Mouse (Mus musculus): ENCODE data around the gene Ermp1.
A peak's percentile ranks its signal among the peaks of the same experiment; 100 is the strongest.

Gene Ermp1

DNA sequence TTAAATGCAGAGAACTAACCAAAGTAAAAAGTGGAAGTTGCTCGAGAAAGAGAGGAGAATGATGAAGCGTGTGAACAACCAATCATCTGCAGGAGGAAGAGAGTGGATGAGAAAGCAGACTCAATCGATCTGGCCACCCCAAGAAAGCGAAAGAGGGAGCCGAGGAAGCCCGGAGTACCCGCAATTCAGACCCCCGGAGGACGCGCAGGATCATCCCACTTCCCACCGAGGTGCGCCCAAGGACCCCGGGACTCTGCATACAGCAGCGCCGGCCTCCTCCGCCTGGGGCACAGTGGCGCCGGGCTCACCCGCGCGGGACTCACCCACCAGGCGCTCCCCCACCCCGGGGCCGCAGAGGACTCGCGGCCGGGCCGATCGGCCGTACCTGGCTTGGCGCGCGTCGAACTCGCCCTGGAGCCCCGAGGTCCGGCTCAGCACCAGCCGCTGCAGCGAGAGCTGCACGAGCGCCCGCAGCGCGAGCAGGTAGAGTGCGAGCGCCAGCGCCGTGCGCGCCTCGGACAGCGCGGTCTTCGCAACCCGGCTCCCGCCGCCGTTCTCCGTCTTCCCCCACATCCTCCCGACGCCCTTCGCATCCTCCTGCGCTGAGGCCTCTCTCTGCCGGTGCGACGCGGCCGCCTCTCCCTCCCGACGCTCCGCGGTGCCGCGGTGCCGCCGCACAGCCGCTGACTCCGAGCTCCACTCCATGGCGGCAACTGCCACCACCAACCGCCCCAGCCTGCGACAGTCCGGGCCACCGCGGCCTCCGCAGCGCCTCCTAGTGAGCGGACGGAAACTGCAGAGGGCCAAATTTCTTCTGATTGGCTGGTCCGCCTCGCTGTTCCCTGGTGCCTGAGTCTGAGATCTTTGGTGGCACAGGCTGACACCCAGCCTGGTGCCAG is at the start of gene Ermp1:
Gene Ermp1, minus strand, starts transcription at position 765 of the 899 bp plus-strand sequence.
- peak; percentile 98 to 99 for DNase-seq

DNA sequence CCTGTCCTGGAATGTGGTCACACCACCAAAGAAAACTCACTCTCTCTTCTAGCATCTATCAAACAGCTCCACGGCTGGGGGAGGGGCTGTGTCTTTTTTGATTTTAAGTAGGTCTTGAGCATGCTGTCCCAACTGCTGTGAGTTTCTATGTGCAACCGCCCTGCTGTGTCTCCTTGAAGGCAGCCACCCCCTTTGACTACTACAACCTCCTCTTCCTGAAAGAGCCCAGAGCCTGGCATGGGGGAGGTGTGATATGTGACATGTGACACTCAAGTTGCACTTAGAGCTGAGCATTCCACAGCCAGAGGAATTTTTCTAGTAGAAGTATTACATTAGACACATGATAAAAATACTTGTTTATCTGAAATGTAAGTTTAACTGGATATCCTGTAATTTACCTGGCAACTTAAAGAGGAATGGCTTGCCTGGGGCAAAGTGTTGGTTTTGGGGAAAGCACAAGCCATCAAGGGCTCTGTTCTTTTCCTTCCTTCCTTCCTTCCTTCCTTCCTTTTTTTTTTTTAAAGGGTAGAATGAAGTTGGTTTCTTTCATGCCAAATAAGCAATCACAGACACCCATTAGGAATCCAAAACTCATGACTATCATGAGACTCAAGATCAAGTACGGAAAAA is 49.1 kb upstream of the Ermp1 start, which contains the start of gene Mlana:
Gene Mlana, plus strand, starts transcription at position 580 of the 630 bp plus-strand sequence.
- DNase-seq: peak in 1 of 2 experiments; percentile 17

DNA sequence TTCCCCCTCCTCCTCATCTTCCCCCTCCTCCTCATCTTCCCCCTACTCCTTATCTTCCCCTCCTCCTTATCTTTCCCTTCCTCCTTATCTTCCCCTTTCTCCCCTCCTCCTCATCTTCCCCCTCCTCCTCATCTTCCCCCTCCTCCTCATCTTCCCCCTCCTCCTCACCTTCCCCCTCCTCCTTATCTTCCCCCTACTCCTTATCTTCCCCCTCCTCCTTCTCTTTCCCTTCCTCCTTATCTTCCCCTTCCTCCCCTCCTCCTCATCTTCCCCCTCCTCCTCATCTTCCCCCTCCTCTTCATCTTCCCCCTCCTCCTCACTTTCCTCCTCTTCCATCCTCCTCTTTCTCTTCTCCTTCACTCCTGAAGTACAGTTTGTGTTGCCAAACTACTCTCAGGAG is 48.6 kb upstream of the Ermp1 start:
- no peak for DNase-seq

DNA sequence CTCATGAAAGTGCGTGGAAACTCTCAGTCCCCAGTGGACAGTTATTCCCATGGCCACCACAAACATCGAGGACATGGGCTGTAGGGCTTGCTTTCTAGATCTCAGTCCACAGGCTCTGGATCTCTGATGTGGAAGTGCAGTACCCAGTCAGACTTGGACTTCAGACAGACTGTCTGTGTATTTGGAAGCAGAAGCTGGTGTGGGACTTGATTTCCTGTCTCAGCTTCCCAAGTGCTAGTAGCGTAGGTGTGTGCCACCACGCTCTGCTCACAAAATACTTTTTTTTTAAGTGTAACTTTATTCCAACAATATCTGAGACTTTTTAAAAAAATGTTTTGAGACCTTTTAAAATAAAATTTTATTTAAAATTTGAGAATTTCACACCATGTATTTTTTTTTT is 48.1 kb upstream of the Ermp1 start:
- DNase-seq: no peak

DNA sequence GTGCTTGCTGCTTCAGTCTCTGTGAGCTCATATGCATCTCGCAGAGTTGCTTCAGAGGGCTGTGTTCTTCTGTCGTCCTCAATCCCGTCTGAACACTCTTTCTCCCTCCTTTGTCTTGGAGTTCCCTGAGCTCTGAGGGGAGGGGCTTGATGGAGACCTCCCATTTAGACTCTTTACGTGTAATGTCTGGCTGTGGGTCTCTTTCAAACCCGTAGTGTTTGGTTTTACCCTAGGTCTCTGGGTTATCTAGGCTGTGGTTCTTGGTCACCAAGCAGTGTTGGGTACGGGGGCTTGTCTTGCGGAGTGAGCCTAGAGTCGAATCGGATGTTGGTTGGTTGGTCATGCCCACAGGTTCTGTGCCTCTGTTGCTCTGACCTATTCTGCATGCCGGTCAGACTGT is 46.9 kb upstream of the Ermp1 start:
- DNase-seq: no peak

DNA sequence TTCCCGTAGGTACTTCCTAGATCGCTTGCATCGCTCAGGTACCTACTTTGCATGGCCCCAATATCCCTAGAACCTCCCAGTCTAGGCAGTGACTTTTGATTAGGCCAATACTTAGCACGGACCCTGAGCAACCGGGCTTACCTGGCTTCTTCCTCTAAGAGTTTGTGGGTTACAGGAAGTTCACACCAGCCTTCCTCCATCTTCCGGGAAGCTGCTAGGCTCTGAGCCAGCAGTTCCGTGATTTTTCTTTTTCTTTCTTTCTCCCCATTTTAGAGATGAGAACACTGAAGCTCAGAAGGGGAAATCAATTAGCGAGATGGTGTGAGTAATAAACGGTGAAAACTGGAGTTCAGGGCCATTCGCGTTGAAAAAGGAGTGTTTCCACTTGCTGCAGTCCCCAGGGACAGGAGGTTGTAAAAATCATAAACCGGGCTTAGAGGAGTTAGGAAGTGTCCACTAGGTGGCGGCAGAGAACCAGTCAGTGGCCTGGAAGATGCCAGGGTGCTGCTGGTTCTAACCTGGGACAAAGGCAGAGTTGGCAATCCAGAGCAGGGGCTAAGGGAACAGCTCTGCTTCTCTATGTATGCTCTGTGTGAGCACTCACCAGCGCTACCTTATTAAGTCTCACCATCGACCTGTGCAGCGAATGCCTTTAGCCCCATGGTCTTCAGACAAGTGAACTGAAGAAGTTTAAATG is 35.8 kb upstream of the Ermp1 start:
- DNase-seq: peak; percentile 83 to 86

DNA sequence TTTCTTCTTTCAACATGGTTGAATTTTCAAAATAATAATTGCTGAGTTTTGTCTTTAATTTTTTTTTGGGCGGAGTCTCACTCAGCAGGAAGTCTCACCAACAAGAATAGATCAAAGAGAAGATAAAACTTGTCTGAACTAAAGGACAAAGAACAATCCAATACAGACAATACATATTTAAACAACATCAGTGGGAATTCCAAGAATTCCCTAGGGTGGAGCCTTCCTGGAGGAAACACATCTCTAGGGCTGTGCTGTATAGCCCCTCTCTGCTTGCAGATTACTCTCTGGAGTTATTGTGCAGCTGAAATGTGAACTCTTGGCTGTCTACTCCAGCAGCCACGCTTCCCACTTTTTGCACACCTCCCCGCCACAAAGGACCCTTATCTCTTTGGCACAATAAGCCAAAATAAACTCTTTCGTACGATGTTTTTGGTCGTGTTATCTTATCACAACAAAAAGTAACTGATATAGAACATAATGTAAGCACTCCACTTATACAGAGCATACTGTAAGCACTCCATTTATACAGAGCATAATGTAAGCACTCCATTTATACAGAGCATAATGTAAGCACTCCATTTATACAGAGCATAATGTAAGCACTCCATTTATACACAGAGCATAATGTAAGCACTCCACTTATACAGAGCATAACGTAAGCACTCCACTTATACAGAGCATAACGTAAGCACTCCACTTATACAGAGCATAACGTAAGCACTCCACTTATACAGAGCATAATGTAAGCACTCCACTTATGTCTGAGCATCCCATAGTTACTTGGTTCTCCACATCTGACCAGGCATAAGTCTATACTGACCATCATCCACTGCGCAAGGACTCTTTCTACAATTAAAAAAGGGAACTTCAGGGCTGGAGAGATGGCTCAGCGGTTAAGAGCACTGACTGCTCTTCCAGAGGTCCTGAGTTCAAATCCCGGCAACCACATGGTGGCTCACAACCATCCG is 32.3 kb upstream of the Ermp1 start:
- DNase-seq: no peak

DNA sequence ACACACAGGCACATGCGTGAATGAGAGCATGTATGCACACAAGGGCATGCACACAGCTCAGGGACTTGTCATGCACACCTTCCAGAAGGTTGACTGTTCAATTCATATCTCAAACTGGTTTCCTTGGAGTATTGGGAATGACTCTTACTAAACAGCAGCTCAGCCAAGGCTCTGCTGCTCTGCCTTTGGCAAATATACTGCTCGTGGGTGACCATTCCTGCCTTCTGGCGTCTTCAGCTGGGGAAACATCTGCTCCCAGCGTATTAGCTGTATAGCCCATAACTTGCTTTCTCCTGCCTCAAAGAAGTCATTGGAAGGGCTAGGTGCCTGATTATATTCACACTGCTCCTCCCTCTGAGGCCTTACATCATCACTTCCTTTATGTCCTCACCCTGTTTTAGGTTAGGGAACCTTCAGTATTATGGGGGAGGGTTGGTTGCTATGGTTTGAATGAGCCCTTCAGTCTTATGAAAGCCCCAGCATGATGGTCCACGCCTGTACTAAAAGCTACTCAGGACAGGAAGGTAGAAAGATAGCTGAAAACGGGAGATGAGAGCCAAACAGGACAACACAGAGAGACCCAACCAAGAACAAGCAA is 30.1 kb upstream of the Ermp1 start:
- no peak for DNase-seq

DNA sequence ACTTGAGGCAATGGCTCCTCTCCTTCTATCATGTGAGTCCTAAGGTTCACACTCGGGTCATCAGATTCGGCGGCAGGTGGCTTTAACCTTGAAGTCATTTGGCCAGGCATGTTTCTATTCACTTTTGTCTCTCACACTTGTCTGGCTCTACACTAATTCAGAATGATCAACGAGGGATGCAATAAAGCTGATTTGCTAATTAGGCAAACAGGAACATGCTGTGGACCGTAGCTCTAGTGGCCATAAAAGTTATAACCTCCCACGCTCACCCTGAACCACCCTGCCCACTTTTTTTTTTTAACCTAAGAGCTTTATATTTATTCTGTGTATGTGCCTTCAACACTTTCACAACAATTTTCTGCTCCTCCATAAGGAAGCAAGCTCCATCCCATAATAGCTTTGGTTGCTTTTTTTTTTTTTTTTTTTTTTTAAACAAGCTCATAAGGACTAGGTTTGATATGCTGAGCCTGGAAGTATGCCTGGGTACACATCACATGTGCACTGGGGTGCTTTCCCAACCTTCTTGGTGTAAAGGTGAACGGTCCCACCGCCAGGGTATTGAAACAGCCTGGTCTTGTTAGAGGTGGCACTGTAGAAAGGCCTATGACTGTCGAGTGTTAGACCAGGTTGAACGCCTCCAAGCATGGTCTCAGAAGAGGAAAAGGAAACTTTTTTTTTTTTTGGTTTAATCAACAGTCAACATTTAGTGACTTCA is 28.4 kb upstream of the Ermp1 start:
- DNase-seq: peak in 1 of 2 experiments; percentile 13

DNA sequence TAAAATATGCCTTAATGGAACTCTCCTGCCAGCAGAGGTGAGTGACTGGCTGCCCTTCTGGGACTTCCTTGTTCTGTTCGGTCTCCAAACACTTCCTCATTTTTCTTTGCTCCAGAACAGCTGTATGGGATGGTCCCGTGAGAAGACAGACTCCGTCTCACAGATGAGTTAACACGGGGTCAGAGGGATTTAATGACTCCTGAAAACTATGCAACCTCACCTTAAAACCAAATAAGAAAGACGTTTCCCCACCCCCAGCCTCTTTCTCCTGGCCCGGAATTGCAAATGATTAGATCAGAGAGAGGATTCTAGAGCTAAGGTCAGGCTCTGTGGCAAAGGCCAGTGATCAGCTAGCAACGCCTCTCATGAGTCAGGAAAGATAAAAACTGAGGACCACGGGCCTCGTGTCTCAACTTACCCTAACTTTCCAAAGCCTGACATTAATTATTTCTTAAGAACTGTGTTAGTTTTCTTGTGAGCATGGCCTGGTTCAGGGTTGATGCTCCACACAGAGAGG is 27.4 kb upstream of the Ermp1 start:
- peak in 1 of 2 experiments; percentile 26 for DNase-seq

DNA sequence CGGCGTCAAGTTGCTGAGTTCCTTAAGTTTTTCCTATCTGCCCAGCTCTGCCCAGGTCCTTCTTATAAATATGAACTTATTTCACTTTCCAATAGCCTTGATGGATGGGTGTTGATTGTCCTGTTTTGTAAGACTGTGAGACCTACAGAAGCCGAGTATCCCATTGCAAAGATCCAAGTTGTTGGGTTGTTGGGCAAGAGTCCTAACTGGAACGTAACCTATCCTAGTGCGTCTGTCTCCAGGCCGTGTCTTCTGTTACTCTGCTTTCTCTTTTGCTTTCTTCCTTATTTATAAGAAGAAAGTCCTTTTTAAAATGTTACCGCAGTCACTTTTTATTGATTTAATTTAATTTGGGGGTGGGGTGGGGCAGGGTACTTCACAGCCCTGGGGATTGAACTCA is 26.7 kb upstream of the Ermp1 start:
- no peak for DNase-seq

DNA sequence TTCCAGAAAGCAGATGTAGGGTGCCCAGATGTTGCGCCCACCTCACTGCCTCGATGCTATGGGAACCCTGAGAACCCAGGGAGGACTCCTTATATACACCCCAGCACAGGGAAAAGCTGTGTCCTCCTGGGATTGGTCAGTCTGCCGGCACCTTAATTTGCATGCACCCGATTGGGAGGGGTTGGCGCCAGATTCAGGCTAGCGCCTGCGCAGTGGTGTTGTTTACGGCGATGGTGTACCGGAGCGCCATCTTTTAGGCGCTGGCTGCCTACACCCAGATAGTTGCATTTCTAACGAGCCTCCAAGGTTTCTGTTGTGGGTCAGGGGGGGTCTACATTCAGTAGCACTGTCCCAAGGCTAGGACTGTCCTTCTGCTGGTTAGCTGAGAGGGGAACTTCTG is 24.4 kb upstream of the Ermp1 start:
- DNase-seq: no peak

DNA sequence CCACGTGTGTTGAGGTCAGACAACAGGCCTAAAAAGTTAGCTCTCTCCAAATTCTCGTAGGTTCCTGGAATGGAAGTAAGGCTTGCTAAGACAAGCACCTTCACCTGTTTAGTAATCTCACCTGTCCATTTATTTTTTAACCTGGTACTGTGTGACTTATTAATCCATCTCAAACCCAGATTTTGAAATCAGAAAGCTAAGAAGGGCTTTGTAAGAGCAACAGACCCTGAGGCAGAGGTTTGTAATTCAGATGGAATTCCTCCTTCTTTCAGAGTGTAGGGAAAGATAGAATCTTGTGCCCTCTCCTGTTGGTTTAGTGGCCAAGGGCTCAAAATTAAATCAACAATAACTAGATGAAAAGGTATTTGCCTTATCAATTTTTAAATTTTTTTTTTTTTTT is 22.9 kb upstream of the Ermp1 start:
- DNase-seq: no peak

DNA sequence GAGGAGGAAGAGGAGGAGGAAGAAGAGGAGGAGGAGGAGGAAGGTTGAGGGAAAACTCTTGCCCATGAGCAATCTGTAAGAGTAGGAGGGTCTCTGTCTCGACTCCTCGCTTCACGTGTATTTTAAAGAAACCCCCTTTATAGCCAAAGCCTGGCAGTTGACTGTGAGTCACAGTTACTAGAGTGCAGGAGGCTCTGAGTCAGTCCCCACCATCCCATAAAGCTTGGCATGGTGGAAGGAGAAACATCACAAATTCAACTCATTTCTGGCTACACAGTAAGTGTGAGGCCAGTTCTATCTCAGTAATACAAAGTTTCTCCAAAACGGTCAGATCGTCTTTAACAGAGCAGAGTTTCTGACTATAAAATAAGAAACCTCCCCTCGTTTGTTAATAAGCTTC is 22.0 kb upstream of the Ermp1 start:
- no peak for DNase-seq

DNA sequence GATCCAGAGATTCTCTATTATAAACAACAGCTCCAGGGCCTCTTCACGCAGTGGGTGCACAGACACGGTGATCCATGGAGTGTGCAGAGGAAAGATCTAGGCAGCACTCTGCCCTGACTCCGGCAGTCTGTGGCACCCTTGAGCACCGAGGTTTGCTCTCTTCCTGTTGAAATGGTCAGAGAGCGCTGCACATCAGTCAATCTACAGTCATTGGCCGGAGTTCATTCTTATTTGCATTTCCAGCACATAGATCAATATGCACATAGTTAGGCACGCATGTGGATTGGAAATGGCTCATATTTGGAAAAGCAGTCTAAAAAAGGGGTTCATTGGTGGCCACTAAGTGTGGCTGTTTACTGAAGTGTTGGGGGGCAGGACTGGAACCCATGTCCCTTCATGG is 19.9 kb upstream of the Ermp1 start:
- DNase-seq: no peak

DNA sequence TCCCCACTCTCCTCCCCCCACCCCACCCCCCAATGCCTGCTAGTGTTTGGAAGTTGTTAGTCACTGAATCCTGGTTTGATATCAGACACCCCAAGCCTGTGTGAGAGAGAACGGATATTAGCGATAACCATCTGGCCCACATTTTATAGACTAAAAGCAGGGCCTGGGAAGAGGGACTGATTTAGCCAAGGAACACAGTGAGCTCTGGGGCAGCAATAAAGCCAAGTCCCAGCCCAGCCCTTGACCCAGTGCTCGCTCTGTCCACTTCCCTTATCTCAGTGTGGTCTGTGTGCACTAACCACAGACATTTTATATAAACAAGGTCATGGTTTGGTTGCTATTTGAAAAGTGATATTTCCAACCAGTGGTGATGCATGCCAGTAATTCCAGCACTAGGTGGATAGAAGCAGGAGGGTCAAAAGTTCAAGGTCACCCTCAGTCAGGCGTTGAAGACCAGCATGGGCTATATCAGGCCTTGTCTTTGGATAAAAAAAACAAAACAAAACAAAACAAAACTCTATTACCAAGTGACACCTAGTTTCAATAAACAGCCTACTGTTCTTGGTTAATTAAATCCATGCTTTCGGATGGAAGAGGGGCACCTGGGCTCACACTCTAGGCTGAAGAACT is 18.9 kb upstream of the Ermp1 start:
- peak; percentile 22 to 45 for DNase-seq

DNA sequence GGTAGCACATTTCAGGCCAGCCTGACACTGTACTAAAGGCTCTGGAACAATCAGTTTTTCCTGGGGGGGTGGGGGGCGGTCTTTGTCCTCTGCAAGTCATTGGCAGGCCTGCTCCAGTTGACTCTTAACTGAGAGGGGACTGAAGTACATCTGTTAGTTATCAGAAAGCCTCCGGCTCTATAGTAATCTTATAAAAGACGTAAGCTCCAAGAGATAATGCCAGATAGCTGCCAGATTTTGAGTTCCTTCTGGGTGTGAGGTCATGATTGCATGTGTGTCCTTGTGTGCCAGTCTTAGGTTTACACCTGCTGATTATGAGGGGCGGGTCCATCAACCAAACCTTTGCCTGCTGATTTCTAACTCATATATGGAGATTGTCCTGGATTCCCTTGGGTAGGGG is 17.9 kb upstream of the Ermp1 start:
- no peak for DNase-seq

DNA sequence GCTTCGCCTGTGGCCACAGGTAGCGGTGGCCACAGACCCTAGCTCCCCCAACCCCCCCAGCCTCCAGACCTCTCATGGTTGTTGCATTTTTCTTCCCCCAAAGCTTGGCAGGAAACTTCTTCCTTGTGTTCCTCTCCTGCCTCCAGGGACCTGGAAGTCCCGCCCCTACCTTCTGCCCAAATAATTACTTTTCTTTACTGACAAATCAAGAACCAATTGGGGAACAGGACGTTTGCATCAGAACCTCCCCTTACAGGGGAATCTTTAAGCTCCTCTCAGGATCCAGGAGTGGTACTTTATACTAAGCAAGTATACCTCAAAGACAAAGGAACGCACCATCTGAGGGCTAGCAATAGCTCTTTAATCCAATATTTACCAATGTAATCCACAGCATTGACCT is 16.7 kb upstream of the Ermp1 start:
- DNase-seq: no peak

DNA sequence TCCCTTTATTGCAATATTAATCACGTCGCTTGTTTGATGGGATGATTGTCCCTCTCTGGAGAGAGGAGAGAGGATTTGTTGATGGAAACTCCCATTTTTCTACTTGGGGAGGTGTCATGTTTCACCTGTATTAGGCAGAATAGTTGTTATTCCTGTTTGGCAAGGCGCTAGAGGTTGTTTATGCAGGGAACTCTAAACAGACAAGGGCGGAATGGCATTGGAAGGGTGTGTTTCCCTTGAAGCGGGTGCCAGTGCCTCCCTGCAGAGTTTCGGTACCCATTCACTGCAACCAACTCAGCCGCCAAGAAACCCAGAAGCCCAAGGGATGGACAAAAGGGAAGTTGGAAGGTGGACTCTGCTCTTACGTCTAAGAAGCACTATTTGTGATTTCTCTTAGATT is 15.6 kb upstream of the Ermp1 start:
- DNase-seq: no peak

DNA sequence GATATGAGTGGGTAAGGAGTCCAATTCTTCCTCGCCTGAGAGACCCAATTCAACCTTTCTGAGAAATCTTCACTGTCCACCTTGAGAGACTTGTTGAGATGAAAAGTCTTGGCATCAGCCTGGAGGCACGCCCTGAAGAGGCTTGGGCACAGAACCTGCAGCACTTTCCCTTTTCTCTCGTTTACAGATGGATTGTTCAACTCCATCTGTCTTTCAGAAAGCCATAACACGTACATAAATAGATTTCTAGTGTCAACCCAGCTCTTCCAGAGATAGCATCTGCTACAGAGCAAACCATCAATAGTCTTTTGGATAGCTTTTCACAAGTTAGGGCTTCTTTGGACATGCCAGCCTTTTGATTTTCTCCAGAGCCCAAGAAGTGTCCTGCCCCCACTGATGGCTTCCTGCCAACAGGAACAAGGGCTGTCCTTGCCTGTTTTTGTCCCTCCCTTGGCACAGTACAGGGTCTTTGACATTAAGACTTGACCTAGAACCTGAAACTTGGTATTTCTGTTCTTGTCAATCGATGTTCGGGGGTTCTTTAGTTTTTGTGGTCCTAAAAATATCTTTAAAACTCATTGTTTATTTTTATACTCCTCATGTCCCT is 13.9 kb upstream of the Ermp1 start:
- DNase-seq: no peak
